Mouse (Mus musculus): ENCODE data around the gene Fam89a. TPM values are rescaled to one million over a fixed set of nuclear protein-coding genes. Genes with fewer than 3 reads are reported as not detected.
A peak's percentile ranks its signal among the peaks of the same experiment; 100 is the strongest.

Gene Fam89a
- total RNA-seq, 2 experiments from 2014 or later = 1.3 to 1.7 TPM

DNA sequence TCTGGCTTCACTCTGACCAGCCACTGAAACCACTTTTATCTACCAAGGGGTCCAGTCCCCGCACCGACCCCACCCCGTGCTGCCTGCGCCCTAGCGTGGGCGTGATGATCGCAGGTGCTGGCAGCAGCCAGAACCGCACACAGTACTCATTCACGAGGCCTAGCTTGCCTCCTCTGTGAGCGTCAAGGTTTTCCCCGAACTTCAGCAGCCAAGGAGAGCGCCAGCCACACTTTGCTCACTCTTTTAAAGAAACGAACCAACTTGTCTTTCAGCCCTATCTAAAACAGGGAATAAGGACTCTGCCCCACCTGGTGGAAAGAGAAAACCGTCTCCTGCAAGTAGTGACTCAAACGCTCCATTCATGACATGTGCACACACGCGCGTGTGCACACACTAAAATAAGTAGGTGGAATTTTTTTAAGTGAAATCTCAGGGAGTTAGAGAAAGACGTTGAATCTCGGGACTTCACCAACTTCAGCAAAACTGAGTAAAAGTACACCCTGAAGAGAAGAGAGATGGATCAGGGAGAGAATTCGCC is 762 bp upstream of the Fam89a start:
- DNase-seq = no peak

DNA sequence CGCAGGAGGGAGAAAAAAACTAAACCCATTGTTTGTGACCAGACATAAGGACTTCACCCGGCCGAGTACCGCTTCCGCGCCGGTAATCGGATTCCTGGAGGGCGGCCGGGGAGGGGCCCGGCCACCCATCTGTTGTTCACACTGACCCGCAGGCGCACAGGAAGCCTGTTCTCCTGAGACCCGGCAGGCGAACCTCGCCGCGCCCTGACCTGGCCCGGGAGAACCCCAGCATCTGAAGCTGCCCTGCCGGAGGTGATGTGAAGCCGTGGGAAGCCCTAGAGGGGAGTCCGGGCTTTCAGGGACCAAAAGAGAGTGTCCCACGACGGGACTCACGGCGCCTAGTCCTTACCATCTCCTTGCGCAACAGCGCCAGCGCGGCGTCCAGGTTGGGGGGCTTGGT is 441 bp downstream of the Fam89a start:
- DNase-seq = peak; percentile 16 to 42

DNA sequence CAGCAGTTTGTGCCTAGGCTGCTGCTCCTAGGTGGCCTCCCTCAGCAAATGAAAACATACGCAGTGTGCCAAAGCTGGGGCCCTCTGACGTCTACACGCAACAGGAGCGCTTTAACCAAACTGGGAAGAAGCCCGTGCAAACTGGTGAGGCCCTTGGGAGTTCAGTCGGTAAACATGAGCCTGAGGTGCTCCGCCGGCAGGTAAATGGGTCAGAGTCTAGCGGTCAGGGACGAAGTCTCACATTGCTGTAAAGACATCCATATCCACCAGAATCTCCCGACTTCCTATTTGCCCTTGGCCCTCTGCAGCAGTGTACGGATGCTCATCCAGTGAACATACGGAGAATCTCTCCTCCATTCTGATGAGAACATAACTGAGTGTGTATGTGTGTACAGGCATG is 5.0 kb downstream of the Fam89a start:
- no peak for DNase-seq

GRCm38 (mm10) chr8:124739268-124739667 is 12.4 kb downstream of the Fam89a start:
- peak in 1 of 2 experiments; percentile 18 for DNase-seq

GRCm38 (mm10) chr8:124735371-124735911 is 16.2 kb downstream of the Fam89a start:
- no peak for DNase-seq

- DNase-seq = no peak
These were observed 18.8 kb downstream of the Fam89a start for GRCm38 (mm10) chr8:124732828-124733227.

- no peak for DNase-seq
These were observed 27.3 kb downstream of the Fam89a start for GRCm38 (mm10) chr8:124724301-124724700.

- DNase-seq = peak; percentile 95 to 98
These were observed 29.6 kb downstream of the Fam89a start, which contains the start of the genes Ttc13 and Arv1 for GRCm38 (mm10) chr8:124721862-124722515. Gene Ttc13, minus strand, starts transcription at chr8:124721983. Gene Arv1, plus strand, starts transcription at chr8:124722139.

- DNase-seq = no peak
These were observed 30.4 kb downstream of the Fam89a start for GRCm38 (mm10) chr8:124720938-124721861.

- DNase-seq = no peak
These were observed 31.5 kb downstream of the Fam89a start for GRCm38 (mm10) chr8:124720133-124720532.

- DNase-seq = no peak
These were observed 35.9 kb downstream of the Fam89a start for GRCm38 (mm10) chr8:124715736-124716135.

GRCm38 (mm10) chr8:124713207-124713606 is 38.4 kb downstream of the Fam89a start:
- no peak for DNase-seq

GRCm38 (mm10) chr8:124705823-124706222 is 45.8 kb downstream of the Fam89a start:
- no peak for DNase-seq

- peak in 1 of 2 experiments; percentile 55 for DNase-seq
These were observed 47.3 kb downstream of the Fam89a start for GRCm38 (mm10) chr8:124704376-124704775.

DNA sequence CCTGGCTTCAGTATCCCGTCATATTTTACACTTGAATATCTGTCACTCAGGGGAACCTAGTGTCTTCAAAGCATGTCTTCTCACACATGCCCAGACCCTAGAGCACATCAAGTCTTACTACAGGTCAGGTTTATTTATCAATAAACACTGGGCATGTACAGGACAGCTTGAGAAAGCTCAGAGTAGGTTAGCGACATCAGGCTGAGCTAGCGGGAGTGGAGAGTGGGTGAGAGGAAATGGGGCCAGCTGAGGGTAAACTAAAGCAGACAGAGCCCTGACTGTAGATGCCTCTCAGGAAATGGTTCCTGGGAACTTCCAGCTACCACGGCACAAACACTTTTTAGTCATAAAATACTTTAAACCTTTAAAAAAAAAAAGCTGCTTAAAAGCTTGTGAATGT is 48.1 kb downstream of the Fam89a start:
- DNase-seq = no peak

GRCm38 (mm10) chr8:124702183-124702582 is 49.4 kb downstream of the Fam89a start:
- DNase-seq = no peak

- peak in 1 of 2 experiments; percentile 39 for DNase-seq
These were observed 50.6 kb downstream of the Fam89a start for GRCm38 (mm10) chr8:124701023-124701422.

DNA sequence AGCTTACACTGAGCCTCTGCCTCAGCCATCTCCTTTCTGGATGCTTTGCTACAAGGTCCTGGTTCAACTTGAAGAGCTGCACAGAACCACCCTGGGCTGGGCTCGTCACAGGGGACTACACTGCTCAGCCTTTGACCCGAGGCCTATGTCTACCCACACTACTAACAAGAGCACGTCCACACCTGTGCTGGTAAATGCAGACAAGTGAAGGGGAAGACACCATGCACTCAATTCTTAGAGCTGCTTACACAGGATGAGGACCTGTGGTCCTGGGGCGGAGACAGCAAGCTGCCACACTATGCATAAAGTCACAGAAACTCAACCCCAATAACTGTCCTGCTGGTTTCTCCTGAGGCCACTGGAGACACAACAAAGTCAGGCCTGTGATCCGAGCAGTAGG is 51.4 kb downstream of the Fam89a start:
- no peak for DNase-seq

DNA sequence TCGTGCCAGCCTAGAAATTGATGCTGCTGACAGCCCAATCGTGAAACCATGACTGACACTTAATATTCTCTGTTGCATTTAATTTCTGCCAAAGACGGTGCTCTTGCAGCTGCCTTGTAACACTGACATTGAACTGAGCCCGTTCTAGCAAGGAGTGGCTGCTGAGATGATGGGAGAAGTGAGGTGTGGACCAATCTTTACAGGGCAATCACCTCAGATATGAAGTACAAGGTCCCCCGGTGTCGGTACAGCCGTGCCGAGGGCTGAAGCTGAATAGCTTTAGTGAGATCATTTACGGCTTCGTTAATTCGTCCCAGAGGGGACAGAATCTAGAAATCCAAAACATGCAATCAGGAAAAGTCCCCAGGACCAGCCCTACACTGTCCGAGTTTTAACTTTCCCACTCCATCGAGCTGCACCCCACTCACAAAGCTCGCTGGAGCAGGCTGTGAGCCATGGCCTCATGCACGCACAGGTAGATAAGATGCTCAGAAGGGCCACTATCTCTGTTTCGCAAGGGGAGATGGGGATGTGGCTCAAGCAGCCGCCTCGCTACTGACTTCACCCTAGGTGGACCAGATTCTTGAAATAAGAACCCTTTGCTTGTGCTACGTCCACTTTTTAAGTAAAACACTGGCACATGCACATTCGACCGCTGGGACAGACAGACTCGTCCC is 56.1 kb downstream of the Fam89a start:
- no peak for DNase-seq

- no peak for DNase-seq
These were observed 59.9 kb downstream of the Fam89a start for GRCm38 (mm10) chr8:124691706-124692105.
